Mouse (Mus musculus): ENCODE data around the gene Ak6.

The Ak6 gene

DNA sequence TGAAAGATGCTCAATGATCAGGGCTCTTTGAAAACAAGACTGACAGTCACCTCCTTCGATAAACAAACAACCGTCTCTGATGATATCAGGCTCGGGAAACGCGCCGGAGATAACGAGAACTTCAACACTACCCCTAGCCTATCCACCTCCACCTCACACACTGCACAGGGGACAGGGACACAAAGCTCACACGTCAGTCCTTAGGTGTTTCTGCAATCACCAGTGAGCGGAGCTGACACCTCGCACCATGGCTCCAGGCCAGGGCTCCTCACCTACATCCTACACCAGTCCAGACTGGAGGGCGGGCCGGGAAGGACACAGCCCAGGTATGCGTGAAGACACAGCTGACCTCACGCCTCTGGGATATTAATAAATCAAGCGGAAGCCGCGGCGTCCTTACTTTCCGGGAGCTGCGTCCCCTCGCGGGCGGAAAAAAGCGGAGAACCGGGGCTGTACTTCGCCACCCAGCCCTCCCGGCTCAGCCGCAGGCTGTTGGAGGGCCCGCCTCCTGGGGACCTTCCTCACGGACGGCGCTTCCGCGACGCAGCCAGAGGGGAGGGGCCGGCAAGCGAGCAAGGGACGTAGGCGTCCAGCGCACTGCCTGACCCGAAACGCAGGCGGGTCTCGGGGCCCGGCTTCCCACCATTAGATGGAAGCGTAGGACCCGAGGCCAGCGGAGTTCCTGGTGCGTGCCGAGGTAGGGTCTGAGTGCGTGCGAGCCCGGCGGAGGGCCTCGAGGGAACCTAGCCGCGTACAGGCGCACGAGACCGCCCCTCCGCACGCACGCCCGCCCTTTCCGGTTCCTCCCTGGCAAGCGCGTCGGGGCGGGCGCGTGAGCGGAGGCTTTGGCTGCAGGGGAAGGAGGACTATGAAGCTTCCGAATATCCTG lies at the start of gene Ak6, which contains the start of gene Rad17:
Ak6 (plus strand) TSS at position 430 of the 889 bp plus-strand sequence.
Rad17 (minus strand) TSS at position 502 of the 889 bp plus-strand sequence.
- ChIA-PET CTCF (interaction anchor here in 3 of 4 experiments (0.6 to 1.9 kb wide), 4 partner anchors 9 to 15 kb away, joined by 7 to 9 read pairs (median 8); no protein-coding TSS in a partner anchor), POLR2A (interaction anchor here (0.5 to 3.9 kb wide), 42 partner anchors 9 to 779 kb away, joined by 3 to 23 read pairs (median 4); partner anchors contain the start of genes Bdp1 (in 2 of the 4), Ccdc125 (in 2 of the 4), Marveld2 (in 2 of the 4) and Cdk7 (in 1 of the 4))

DNA sequence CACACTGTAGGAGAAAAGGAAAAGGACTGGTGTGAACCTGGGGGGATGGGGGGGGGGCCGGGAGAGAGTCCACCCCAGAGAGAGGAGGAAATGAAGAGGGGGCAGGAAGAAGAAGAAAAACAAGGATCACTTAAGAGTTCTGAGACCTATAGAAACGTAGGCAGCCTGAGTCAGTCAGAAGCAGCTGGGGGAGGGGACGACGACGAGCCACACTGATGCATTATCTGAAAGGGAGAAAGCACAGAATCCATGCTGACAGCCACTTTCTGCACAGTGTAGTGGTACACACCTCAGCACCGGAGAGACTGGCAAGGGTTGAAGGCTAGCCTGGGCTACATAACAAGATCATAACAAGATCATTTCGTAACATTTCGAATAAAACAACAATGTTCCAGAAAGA lies 49.7 kb upstream of the Ak6 start:
- POLR2A ChIA-PET = interaction anchor here in 1 of 4 experiments (1.2 kb wide), 1 partner anchor 15 kb away, joined by 3 read pairs; the partner anchor contains the start of gene Marveld2
- CTCF ChIA-PET = interaction anchor here in 1 of 4 experiments (0.7 to 0.9 kb wide), 2 partner anchors 67 to 472 kb away, joined by 4 to 6 read pairs; no protein-coding TSS in a partner anchor

DNA sequence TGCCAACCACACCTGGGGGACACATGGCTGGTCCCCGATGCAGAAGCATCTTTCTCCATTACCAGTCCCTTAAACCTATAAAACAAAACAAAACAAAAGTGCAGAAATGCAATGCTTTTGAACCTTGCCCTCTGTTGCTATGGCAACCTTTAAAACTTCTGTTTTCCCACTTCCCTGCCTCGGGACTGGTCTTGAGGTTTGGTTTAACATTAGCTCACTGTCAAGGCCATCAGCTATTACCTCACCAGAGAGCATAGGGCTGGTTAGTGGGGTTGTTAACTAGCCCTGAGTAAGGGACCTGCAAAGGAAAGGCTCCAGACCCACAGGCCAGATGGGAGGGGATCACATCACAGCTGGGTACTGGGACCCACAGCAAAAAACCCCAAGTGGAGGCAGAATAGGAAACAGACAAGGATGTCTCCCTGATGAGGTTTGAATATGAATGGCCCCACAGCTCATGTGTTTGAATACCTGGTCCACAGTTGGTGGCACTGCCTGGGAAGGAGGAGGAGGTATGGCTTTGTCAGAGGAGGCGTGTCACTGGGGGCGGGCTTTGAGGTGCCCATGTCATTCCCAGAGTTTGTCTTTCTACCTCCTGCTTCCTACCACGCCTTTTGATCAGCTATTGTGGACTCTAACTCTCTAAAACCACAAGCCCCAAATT lies 48.4 kb upstream of the Ak6 start:
- ChIA-PET POLR2A (interaction anchor here in 1 of 4 experiments (0.8 to 1.1 kb wide), 3 partner anchors 15 to 97 kb away, joined by 3 read pairs; no protein-coding TSS in a partner anchor), CTCF (no interaction called here)

DNA sequence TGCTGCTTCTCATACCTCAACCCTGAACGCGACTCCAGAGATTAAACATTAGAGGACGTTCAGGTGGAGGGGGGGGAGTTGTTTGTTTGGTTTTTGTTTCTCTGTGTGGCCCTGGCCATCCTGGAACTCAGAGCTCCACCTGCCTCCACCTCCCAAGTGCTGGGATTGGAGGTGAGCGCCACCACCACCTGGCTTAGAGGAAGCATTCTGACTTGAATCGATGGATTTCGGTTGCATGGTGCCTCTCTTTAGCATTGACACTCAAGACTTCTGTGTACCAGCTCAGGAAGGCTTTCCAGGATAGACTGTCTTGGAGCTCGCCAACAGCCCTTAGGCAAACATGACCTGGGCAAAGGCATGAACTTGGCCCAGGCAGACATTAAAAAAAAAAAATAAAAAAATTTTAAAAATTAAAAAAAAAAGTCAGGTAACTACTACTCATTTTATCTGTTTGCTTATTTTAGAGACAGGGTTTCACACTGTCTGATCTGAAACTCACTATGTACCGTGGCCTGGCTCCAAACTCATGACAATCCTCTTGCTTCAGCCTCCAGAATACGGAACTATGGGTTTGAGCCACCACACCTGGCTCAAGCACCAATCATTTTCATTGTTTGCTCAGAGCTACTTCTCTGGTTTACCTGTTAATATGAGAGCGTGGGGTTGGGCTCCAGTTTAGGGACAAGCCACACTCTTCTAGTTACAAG lies 47.6 kb upstream of the Ak6 start:
- CTCF ChIA-PET = interaction anchor here in 1 of 4 experiments (0.5 kb wide), 1 partner anchor 290 kb away, joined by 5 read pairs; no protein-coding TSS in a partner anchor
- POLR2A ChIA-PET = interaction anchor here in 1 of 4 experiments (1.1 kb wide), 1 partner anchor 20 kb away, joined by 3 read pairs; no protein-coding TSS in a partner anchor

DNA sequence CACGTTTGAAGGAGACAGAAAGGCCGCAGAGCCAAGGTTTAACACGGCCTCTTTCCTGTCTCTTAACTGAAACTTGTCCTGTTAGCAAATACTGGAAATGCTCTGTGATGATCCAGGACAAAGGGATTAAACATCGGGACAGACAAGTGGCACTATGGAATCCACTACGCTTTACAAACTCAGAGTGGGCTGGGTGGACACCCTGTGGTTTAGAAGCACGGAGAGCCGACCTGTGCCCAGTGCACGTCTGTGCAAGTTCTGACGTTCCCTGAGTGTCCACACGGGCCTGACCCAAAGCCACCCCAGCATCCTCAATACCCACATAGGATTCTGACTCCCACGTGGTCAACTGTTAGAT lies 47.1 kb upstream of the Ak6 start:
- CTCF ChIA-PET = no interaction called here
- POLR2A ChIA-PET = no interaction called here

DNA sequence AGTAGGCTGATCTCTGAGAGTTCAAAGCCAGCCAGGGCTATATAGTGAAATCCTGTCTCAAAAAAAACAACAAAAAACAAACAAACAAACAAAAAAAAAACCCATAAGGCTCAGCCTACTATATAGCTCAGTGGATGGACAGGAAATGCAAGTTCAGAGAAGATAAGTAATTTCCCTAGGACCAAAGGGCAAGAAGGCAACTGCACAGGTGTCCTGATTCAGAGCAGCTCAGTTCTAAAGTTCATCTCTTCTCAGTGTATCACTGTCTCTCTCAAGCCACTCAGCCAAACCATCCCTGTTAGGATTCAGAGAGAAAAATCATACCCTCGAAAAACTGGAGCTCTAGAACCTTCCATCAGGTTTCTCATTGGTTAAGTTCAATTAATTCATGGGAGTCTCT lies 44.9 kb upstream of the Ak6 start:
- CTCF ChIA-PET = no interaction called here

DNA sequence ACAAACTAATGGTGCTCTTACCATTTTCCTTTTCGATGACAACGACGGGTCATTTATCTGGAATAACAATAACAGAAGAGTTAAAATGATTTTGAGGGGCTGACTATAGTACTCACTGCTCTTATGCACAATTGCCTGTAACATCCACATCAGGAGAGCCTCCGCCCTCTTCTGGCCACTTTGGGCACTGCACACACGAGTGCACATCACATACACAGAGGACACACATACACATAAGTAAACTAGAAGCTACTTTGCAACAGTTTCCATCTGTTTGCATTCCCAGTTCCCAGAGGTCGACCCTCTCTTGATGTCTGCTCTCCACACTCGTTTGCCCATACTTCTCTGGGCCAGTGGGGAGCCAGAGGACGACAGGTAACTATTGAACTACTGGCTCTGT lies 43.0 kb upstream of the Ak6 start:
- POLR2A ChIA-PET = interaction anchor here in 3 of 4 experiments (0.6 to 1.7 kb wide), 4 partner anchors 40 to 556 kb away, joined by 3 to 4 read pairs (median 3); no protein-coding TSS in a partner anchor

More for the DNA sequence above, 44.9 kb upstream of the Ak6 start:
- POLR2A ChIA-PET = interaction anchor here in 2 of 4 experiments (0.6 to 0.8 kb wide), 2 partner anchors 11 to 67 kb away, joined by 3 read pairs; partner anchors contain the start of gene Marveld2 (in 1 of the 2)

DNA sequence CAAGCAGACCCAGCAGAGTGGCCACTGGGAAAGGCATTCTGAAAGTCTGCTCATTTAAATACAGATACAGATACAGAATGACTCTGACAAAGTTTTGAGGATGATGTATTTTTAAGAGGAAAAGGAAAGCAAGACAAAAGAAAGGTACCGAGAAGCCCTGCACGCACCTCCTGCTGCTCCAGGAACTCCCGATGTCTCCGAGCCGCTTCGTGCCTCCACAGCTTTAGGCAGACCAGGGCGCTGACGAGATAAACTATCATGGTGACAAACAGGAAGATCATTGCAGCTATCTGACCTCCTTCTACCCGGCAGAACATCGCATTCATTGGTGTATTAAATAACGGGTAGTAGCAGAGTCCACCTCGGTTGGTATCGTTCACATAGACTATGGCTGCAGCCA lies 39.5 kb upstream of the Ak6 start:
- POLR2A ChIA-PET = interaction anchor here in 2 of 4 experiments (0.7 to 1.4 kb wide), 3 partner anchors 11 to 458 kb away, joined by 3 to 4 read pairs (median 3); no protein-coding TSS in a partner anchor
- CTCF ChIA-PET = interaction anchor here in 1 of 4 experiments (0.7 kb wide), 1 partner anchor 119 kb away, joined by 4 read pairs; the partner anchor contains the start of gene Gtf2h2

More for the DNA sequence above, 43.0 kb upstream of the Ak6 start:
- CTCF ChIA-PET = interaction anchor here in 2 of 4 experiments (0.5 to 1.1 kb wide), 6 partner anchors 13 to 115 kb away, joined by 3 to 4 read pairs (median 3); partner anchors contain the start of gene Gtf2h2 (in 1 of the 2)

DNA sequence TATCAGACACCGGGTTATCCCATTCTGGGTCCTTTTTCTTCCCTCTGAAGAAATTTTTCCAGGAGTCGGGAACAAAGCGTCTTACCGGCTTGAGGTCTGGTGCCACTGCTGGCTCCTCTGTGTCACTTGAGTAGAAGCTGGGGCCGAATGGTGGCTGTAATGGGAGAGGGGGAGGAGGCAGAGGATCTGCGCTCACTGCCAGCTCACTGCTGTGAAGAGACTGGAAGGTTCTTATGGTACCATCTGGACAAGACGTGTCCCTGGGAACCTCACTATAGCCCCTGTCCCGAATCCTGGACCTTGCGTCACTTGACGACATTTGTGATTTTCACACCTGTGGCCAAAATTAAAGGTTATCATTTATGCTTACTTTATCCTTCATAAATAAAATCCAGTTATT lies 38.5 kb upstream of the Ak6 start:
- ChIA-PET CTCF (interaction anchor here in 1 of 4 experiments (0.9 kb wide), 1 partner anchor 132 kb away, joined by 3 read pairs; the partner anchor contains the start of gene Mrps36), POLR2A (no interaction called here)

DNA sequence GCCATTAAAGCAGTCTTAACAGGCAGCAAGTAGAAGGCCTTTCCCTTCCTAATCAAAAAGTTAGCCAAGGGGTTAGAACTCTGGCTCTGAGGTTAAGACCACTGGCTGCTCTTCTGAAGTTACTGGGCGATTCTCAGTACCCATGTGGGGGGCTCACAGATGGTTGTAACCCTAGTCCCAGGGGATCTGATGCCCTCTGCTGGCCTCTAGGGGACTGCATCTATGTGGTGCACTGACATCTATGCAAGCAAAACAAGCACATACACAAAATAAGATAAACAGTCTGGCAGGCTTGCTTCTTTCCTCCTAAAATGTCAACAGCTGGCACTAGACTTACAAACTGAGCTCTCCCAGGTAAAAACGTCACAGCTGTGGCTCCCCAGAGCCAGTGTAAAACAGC lies 37.9 kb upstream of the Ak6 start:
- POLR2A ChIA-PET = no interaction called here

DNA sequence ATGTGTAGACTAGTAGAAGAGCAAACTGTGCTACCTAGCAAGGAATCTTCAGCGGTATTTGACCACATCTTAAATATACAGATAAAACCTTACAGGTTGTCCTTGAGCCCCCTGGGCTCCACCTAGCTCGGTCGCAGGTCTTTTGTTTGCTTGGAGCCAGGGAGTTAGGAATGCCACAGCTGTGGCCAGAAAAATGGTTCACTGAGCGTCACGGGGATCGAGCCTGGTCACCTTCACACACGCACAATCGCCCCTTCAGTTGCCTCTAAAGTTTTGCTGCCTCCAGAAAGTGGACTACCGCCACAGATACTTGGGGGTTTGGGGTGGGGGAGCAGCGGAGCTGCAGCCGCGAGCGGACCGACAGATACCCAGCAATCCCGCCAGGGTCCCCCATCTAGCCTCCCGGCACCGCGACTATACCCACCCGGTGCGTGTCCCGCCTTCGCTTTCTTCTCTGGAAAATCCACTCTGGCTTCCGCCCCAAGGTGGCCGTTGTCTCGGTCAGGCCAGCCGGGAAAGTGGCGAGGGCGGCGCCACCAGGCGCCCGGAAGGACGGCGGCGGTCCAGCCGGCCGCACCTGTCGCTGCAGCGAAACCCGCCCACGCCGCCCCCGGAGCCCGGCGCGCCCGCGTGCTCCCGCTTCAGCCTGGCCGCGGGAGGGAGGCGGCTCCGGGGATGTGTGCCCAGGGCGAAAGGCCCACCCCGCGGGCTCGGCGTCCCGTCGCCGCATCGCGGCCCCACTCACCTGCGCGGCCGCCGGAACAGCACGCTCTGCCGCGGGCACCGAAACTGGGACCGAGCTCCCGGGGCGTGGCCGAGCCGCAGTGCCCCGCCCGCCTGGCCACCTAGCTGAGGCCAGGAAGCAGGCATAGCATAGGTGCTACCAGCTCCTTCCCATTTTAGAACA lies 34.3 kb upstream of the Ak6 start, which contains the start of gene Marveld2:
Marveld2 (minus strand) TSS at position 791 of the 907 bp plus-strand sequence.
- POLR2A ChIA-PET = interaction anchor here in 3 of 4 experiments (0.5 to 1.8 kb wide), 17 partner anchors 9 to 512 kb away, joined by 3 to 12 read pairs (median 3); partner anchors contain the start of genes Ak6 (in 2 of the 3), Bdp1 (in 1 of the 3), Cdk7 (in 1 of the 3) and Gtf2h2 (in 1 of the 3)
- CTCF ChIA-PET = interaction anchor here in 3 of 4 experiments (0.6 to 1.5 kb wide), 4 partner anchors 43 to 124 kb away, joined by 3 to 6 read pairs (median 4); partner anchors contain the start of gene Gtf2h2 (in 2 of the 3)

More for the DNA sequence above, 37.9 kb upstream of the Ak6 start:
- CTCF ChIA-PET = no interaction called here

DNA sequence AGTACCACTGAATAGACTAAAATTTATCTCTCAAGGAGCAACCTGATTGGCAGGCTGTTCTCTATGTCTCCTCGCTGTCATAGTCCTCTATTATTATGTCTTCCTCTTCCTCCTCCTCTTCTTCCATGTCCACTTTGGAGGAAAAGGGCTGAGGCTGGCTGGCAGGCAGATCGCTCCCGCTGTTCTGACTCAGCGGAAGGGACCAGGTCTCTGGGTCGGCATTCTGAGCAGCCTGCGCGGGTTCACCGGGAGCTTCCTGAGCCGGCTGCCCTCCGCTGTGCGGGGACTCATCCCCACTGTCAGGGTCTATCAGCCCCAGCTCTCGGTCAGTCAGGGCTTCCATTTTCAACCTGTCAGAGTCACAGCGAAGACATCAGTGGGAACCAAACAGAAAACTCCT lies 33.2 kb upstream of the Ak6 start:
- POLR2A ChIA-PET = no interaction called here
- CTCF ChIA-PET = interaction anchor here in 1 of 4 experiments (1.1 kb wide), 1 partner anchor 125 kb away, joined by 5 read pairs; the partner anchor contains the start of gene Gtf2h2

DNA sequence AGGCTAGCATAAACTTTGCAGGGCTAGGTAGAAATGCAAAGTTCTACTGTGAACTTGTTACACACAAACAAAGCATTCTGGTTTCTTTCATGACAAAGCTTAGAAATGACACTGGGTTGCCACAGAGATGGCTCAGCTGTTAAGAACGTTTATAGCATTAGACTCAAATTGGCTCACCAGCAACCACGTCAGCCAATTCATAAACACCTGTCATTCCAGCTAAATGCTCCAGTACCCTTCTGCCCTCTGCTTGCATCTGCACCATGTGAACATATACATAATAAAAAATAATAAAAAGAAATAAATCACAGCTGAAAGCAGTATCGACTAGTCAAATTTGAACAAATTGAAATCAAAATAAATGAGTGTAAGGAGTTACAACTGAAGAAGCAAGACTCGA lies 28.5 kb upstream of the Ak6 start:
- ChIA-PET POLR2A (no interaction called here), CTCF (interaction anchor here in 1 of 4 experiments (1.1 kb wide), 1 partner anchor 38 kb away, joined by 3 read pairs; no protein-coding TSS in a partner anchor)

DNA sequence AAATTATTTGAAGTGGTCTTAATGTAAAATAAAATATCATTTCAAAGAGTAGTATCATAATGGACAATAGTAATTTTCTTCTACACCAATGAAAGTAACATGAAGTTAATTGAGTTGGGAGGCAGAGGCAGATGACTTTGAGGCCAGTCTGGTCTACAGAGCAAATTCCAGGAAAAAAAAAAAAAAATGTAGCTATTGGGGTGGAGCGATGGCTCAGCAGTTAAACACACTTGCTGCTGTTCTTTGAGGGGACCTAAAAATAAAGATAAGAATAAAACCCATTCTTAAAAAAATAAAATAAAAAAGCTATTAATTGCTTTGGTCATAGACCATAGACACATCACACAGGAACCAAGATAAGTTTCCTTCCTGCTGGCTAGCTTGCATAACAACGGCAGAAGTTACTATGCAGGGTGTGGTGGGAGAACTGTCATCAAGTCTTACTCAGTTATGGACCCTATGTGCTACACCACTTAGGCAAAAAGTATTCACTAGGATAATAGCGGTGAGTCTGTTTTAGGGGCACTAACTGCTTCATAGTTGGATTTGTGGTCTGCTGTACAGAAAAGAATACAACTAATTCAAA lies 16.6 kb upstream of the Ak6 start:
- CTCF ChIA-PET = no interaction called here
- POLR2A ChIA-PET = interaction anchor here in 3 of 4 experiments (0.5 to 2.0 kb wide), 12 partner anchors 8 to 152 kb away, joined by 3 to 5 read pairs (median 3); partner anchors contain the start of genes Ak6 (in 1 of the 3), Ccnb1 (in 1 of the 3), Gtf2h2 (in 1 of the 3) and Rad17 (in 1 of the 3)

DNA sequence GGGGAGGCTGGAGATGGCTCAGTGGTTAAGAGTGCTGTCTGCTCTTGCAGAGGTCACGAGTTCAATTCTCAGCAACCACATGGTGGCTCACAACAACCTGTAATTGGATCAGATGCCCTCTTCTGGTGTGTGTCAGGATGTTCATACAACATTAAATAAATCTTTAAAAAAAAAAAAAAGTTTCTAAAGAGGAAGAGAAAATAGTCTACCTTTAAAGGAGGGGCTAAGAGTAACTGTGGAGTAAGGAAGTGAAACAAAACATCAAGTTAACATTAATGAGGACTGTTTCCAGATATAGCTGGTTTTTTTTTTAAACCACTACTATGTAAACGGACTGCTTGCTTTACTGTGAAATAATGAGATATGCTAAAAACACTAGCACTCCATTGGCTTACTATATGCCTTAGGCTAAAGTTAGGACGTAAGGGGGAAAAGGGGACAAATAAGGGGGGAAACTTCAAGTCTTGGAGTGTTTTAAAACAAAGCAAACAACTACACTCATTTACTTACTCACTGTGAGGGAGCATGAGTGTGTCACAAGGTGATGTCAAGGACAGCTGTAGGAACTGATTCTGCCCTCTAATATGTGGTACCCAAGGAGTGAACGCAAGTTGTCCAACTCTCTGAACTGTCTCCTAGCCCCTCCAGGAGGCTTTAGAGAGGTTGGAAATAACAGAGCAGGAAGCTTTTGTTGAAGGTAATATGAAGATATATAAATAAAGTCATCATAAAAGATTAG lies 8.1 kb upstream of the Ak6 start:
- CTCF ChIA-PET = interaction anchor here in 2 of 4 experiments (0.5 to 0.7 kb wide), 3 partner anchors 26 to 674 kb away, joined by 4 to 5 read pairs (median 5); no protein-coding TSS in a partner anchor

More for the DNA sequence above, 8.1 kb upstream of the Ak6 start:
- POLR2A ChIA-PET = interaction anchor here in 1 of 4 experiments (1.0 kb wide), 1 partner anchor 106 kb away, joined by 3 read pairs; no protein-coding TSS in a partner anchor
